Mouse (Mus musculus): Measurements from ENCODE around the gene Snx4. TPM values are rescaled to one million over a fixed set of nuclear protein-coding genes. Genes with fewer than 3 reads are reported as not detected.

Snx4 gene
- polyA plus RNA-seq, 1 experiment from 2014 or later: 81.0 TPM

GRCm38 (mm10) chr16:33344875-33345274, 93.6 kb downstream of the Snx4 start:
- Histone ChIP-seq H3K27ac (no peak overlapping the region), H3K4me1 (peaks cover 10% of the 10 kb centered on the region; the same call in 1 of the 2 replicates), H3K4me2 (replicated peaks) (no peak overlapping the region), H3K4me3 (no peak overlapping the region), H3K9ac (no peak overlapping the region), H3K36me3 (no peaks in the 10 kb centered on the region), H3K9me3 (no peaks in the 10 kb centered on the region), H3K27me3 (no peaks in the 10 kb centered on the region)
- ATAC-seq (ENCODE audit: insufficient number of reproducible peaks, insufficient read depth, low FRiP score, low TSS enrichment): no peak
- 82% methylated on average over 4 of the region's 4 CpGs for WGBS

DNA sequence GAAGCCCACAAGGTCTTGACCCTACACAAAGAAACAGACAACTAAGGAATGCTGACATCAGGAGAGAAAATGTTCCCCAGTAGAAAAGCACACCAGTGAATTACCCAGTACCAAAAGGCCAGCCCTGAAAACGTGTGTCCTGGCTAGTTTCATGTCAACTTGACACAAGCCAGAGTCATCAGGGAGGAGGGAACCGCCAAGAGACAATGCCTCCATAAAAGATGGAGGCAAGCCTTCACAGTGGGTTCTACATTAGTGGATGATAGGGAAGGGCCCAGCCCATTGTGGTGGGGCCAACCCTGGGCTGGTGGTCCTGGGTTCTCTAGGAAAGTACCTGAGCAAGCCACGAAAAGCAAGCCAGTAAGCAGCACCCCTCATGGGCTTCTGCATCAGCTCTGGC, 95.1 kb downstream of the Snx4 start:
- peaks cover 10% of the 10 kb centered on the region; the same call in 1 of the 2 replicates for H3K4me1 ChIP-seq
- H3K9me3 ChIP-seq: no peaks in the 10 kb centered on the region
- no peak overlapping the region for H3K27ac ChIP-seq
- ATAC-seq (ENCODE audit: insufficient number of reproducible peaks, insufficient read depth, low FRiP score, low TSS enrichment): no peak
- H3K36me3 ChIP-seq: no peaks in the 10 kb centered on the region
- H3K4me2 ChIP-seq (replicated peaks): no peak overlapping the region
- H3K9ac ChIP-seq: no peak overlapping the region
- 48% methylated on average over 3 of the region's 3 CpGs for WGBS
- no peak overlapping the region for H3K4me3 ChIP-seq
- no peaks in the 10 kb centered on the region for H3K27me3 ChIP-seq

- ATAC-seq (ENCODE audit: insufficient number of reproducible peaks, insufficient read depth, low FRiP score, low TSS enrichment): no peak
- H3K27me3 ChIP-seq: no peaks in the 10 kb centered on the region
- no peak overlapping the region for H3K4me2 ChIP-seq (replicated peaks)
- 35% methylated on average over 5 of the region's 5 CpGs for WGBS
- H3K9me3 ChIP-seq: no peaks in the 10 kb centered on the region
- H3K27ac ChIP-seq: no peak overlapping the region
- H3K36me3 ChIP-seq: no peaks in the 10 kb centered on the region
- no peak overlapping the region for H3K9ac ChIP-seq
- peaks cover 10% of the 10 kb centered on the region; the same call in 1 of the 2 replicates for H3K4me1 ChIP-seq
- H3K4me3 ChIP-seq: no peak overlapping the region
These were observed 95.9 kb downstream of the Snx4 start for GRCm38 (mm10) chr16:33347134-33347533.

Other genes with a start within 250 kb of the Snx4 start
- 2.4 and 3.1 TPM in 2 replicates for gene Iqcg, start 195.2 kb upstream of the Snx4 start, polyA plus RNA-seq (2016; fragmentation: Nextera tagmentation; extraction: Ambion mirVana)
- 849 and 899 TPM in 2 replicates for gene Rpl35a, start 195.0 kb upstream of the Snx4 start, polyA plus RNA-seq (2016; fragmentation: Nextera tagmentation; extraction: Ambion mirVana)
- gene Lmln, start 188.9 kb upstream of the Snx4 start, polyA plus RNA-seq (2016; fragmentation: Nextera tagmentation; extraction: Ambion mirVana): 1.8 and 3.4 TPM in 2 replicates
- 29.6 and 30.0 TPM in 2 replicates for gene Osbpl11, start 66.4 kb upstream of the Snx4 start, polyA plus RNA-seq (2016; fragmentation: Nextera tagmentation; extraction: Ambion mirVana)
- gene Zfp148, start 129.4 kb downstream of the Snx4 start, polyA plus RNA-seq (2016; fragmentation: Nextera tagmentation; extraction: Ambion mirVana): 64.2 and 68.3 TPM in 2 replicates